Mouse (Mus musculus) forebrain, embryonic 10.5 days (tissue): ENCODE data around the gene Insm2. TPM values are rescaled to one million over a fixed set of nuclear protein-coding genes. Genes with fewer than 3 reads are reported as not detected.
"Not testable (repeated sequence)": the region's sequence is repeated elsewhere in the genome, so short reads cannot be mapped to it uniquely, and the experiment has no call there.

Experiments used
- DNase-seq: peaks from one replicate; pipeline ENCODE4 v3.0.0-alpha.2; 2017; ENCODE audit warnings: low spot score; ENCODE audit errors: extremely low spot score
- H3K27ac ChIP-seq: fragments of 300-500 bp; sonication (generic); 2 replicates; pipeline ENCODE4 v1.5.1; 2016; ENCODE audit warnings: mild to moderate bottlenecking
- H3K27me3 ChIP-seq: fragments of 300-500 bp; sonication (generic); 2 replicates; pipeline ENCODE4 v1.6.1; 2016; ENCODE audit warnings: mild to moderate bottlenecking; ENCODE audit not compliant: poor library complexity, severe bottlenecking
- H3K36me3 ChIP-seq: fragments of 300-500 bp; sonication (generic); replicated peaks from 2 replicates; pipeline ENCODE4 v1.6.1; 2016; ENCODE audit warnings: mild to moderate bottlenecking, moderate library complexity
- H3K4me1 ChIP-seq: fragments of 300-500 bp; sonication (generic); 2 replicates; pipeline ENCODE4 v1.6.1; 2016
- H3K4me3 ChIP-seq: fragments of 300-500 bp; sonication (generic); 2 replicates; pipeline ENCODE4 v1.5.1; 2016; ENCODE audit warnings: mild to moderate bottlenecking, moderate library complexity
- H3K9me3 ChIP-seq: fragments of 300-500 bp; sonication (generic); 2 replicates; pipeline ENCODE4 v1.6.1; 2016; ENCODE audit warnings: mild to moderate bottlenecking, moderate library complexity
- WGBS: fragments of 180-500 bp; shearing (Covaris S2); methylation state at CpG from one replicate; pipeline ENCODE4 v1.1.7; 2016; 5-methylcytosine and 5-hydroxymethylcytosine counted together
- polyA plus RNA-seq: library from polyadenylated mRNA; unstranded; fragments of >200 nt; fragmentation: Nextera tagmentation; extraction: Ambion mirVana; gene quantifications from 2 replicates; pipeline ENCODE4 v1.2.1, GENCODE M21; 2016

Gene Insm2
- polyA plus RNA-seq, 1 experiment from 2014 or later, result 0.38 TPM

DNA sequence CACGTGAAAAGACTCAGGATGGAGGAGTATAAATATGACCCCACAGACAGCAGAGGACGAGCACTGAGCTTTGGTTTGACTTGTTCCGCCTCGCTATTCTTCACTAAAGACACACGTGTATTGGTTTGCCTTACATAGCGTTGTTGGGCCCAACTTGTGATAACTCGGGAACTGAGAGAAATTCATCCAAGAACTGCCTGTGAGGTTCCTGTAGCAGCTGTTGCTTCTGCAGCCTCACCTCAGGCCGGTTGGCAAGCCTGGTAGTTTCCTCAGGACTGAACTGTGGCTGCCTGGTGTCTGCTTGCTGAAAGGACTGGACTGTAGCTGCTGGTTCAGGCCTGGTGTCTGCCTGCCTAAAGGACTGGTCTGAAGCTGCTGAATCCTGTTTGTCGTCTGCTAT lies 28.6 kb upstream of the Insm2 start:
- Histone ChIP-seq H3K4me3 (no peak overlapping the region), H3K27ac (no peak overlapping the region; the same call in 1 of the 2 replicates), H3K27me3 (no peaks in the 10 kb centered on the region), H3K9me3 (no peaks in the 10 kb centered on the region), H3K36me3 (no peaks in the 10 kb centered on the region), H3K4me1 (peaks cover 32% of the 10 kb centered on the region)
- 91% methylated on average over 9 of the region's 9 CpGs for WGBS
- DNase-seq, result no peak

DNA sequence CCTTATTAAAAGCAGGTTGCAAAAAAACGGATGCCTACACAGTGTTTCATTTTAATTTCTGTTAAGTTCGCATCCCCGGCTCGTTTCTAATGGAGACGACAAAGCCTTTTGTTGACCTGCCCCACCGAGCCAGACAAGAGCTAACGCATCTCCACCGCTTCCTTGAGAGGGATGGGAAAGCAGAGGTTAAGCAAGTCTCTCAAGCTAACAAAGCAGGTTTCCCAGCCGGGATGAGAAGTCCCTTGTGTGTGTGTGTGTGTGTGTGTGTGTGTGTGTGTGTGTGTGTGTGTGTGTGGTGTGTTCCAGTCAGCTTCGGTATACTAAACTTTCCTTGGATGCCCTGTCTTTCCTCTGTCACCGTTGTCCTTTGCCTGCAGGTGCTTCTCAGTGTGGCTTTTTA lies 28.0 kb upstream of the Insm2 start:
- Histone ChIP-seq H3K27ac (no peak overlapping the region), H3K27me3 (no peaks in the 10 kb centered on the region)
- WGBS, result 81% methylated on average over 11 of the region's 11 CpGs

DNA sequence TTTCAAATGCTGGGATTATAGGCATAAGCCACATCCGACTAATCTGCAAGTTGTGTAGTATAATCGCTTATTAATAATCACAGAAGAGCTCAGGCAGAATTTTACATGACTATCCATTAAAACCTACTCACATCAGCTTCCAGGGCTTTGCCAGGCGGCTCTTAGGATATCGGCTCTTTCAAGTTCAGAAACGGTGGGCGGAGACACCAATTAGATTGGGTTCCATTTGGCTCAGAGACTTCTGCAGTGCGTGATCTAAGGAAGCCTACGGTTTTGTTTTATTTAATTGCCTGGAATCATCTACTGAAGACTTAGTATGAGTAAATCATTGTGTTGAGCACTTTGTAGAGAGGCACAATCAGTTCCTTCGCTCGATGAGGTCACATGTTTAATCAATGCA lies 27.6 kb upstream of the Insm2 start:
- no peaks in the 10 kb centered on the region for H3K9me3 ChIP-seq
- DNase-seq, result no peak
- no peaks in the 10 kb centered on the region for H3K27me3 ChIP-seq
- WGBS, result 86% methylated on average over 10 of the region's 10 CpGs
- no peak overlapping the region for H3K4me3 ChIP-seq
- no peak overlapping the region for H3K27ac ChIP-seq
- H3K36me3 ChIP-seq, result no peaks in the 10 kb centered on the region
- peaks cover 29% of the 10 kb centered on the region for H3K4me1 ChIP-seq

More for the DNA sequence above, 28.0 kb upstream of the Insm2 start:
- no peaks in the 10 kb centered on the region for H3K36me3 ChIP-seq
- peaks cover 31% of the 10 kb centered on the region for H3K4me1 ChIP-seq
- DNase-seq, result no peak
- H3K9me3 ChIP-seq, result no peaks in the 10 kb centered on the region
- no peak overlapping the region for H3K4me3 ChIP-seq

DNA sequence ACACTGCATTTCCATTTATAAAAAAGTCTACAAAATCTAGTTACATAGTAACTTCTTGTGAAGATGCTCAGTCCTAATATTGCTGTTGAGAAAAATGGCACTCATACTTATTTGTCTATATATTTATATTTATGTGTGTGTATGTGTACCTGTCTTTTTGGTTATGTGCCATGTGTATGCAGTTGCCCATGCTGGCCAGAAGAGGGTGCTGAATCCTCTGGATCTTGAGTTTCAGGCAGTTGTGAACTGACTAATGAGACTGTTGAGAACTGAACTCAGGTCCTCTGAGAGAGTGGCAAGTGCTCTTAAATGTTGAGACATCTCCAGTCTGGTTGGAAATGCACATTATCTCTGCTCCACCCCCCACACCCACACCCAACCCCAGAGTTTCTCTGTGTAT lies 26.1 kb upstream of the Insm2 start:
- no peak overlapping the region for H3K4me3 ChIP-seq
- no peak overlapping the region for H3K27ac ChIP-seq
- no peaks in the 10 kb centered on the region for H3K9me3 ChIP-seq
- no peak for DNase-seq
- no peaks in the 10 kb centered on the region for H3K36me3 ChIP-seq
- peaks cover 29% of the 10 kb centered on the region for H3K4me1 ChIP-seq
- no peaks in the 10 kb centered on the region for H3K27me3 ChIP-seq

DNA sequence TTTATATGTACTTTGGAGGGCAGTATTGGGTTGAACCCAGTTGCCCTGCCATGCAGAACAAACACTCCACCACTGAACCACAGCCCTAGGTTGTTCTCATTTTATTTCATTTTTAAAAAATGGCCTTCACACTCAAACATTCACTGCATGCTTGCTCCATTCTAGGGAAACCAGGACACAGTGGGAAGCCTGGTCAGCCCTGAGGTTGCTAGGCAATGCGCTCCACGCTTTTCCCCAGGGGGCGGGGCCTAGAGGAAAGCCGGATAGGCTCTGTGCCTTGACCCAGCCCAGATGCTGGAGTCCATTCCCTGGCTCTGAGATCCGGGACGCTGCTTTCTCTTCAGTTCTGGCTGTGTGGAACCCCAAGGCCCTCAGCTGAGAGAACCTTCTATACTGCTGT lies 25.4 kb upstream of the Insm2 start:
- H3K9me3 ChIP-seq, result no peaks in the 10 kb centered on the region
- H3K4me1 ChIP-seq, result peaks cover 29% of the 10 kb centered on the region
- DNase-seq, result peak; percentile 54
- 4% methylated on average over 6 of the region's 6 CpGs for WGBS
- H3K27me3 ChIP-seq, result no peaks in the 10 kb centered on the region
- no peaks in the 10 kb centered on the region for H3K36me3 ChIP-seq
- H3K27ac ChIP-seq, result no peak overlapping the region
- H3K4me3 ChIP-seq, result no peak overlapping the region

DNA sequence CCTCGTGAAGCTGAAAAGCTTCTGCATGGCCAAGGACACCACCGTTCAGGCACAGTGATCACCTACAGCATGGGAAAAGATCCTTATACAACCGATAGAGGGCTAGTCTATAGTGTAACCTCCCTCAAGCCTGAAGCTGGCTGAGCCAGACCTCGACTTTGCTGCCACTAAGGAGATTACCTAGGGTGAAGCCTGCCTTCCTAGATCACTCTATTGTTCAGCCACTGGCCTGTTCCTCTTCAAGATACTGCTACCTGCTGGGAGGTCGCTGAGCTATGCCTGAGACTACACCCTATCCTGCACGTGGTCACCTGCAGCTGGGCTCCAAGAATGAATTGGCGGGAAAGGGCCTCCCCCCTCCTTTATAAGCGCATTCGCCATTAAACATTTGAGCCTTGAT lies 12.3 kb upstream of the Insm2 start:
- H3K4me1 ChIP-seq, H3K4me3 ChIP-seq, H3K9me3 ChIP-seq, H3K27me3 ChIP-seq, H3K36me3 ChIP-seq, H3K27ac ChIP-seq, DNase-seq: not testable (repeated sequence)
- 45% methylated on average over 9 of the region's 9 CpGs for WGBS

DNA sequence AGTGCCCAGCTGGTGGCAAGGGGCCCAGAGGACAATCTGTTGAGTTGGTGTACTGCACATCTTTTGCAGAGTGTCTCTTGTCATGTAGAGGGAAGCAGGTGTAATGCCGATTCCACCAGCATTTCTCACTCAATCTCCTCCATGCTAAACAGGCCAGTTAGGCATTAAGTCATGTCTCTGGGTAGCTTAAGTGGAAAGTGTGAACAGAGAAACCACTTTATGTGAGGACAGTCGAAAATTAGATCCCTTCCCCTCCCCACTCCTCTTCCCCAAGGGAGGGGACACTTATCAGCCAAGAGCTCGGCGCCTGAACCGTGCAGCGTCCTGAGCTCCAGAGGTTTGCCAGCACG lies 715 bp upstream of the Insm2 start:
- no peaks in the 10 kb centered on the region for H3K9me3 ChIP-seq
- no peak overlapping the region for H3K27ac ChIP-seq
- DNase-seq, result no peak
- peaks cover 84% of the 10 kb centered on the region for H3K27me3 ChIP-seq
- peak overlapping the region; percentile 59 for H3K4me3 ChIP-seq
- no peaks in the 10 kb centered on the region for H3K36me3 ChIP-seq
- peaks cover 27% of the 10 kb centered on the region for H3K4me1 ChIP-seq
- 3% methylated on average over 7 of the region's 7 CpGs for WGBS

DNA sequence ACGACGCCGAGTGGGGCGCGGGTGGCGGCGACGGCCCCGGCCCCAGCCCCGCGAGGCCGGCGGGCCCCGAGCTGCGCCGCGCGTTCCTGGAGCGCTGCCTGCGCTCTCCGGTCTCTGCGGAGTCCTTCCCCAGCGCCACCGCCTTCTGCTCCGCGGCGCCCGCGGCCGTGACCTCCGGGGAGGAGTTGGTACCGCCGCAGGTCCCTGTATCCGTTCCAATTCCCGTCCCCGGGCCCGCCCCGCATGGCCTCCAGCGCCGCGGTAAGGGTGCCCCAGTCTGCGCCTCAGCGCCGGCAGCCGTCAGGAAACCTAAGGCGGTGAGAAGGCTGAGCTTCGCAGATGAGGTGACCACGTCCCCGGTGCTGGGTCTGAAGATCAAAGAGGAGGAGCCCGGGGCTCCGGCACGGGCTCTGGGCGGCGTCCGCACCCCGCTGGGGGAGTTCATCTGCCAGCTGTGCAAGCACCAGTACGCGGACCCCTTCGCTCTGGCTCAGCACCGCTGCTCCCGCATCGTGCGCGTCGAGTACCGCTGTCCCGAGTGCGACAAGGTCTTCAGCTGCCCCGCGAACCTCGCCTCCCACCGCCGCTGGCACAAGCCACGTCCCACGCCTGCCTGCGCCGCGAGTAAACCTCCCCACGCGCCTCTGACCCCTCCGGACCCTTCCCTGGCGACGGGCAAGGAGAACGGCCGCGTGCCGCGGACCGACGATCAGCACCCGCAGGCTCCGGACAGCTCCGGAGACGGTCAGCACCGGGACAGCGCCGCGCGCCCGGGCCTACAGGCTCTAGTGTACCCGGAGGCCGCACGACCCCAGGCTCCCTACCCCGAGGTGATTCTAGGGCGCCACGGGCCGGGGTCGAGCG lies 644 bp downstream of the Insm2 start:
- H3K4me1 ChIP-seq, result peaks cover 27% of the 10 kb centered on the region
- WGBS, result under 1% methylated on average over 109 of the region's 109 CpGs
- H3K27ac ChIP-seq, result peak overlapping the region; percentile 53; the same call in 1 of the 2 replicates
- H3K27me3 ChIP-seq, result peaks cover 87% of the 10 kb centered on the region
- H3K9me3 ChIP-seq, result no peaks in the 10 kb centered on the region
- no peaks in the 10 kb centered on the region for H3K36me3 ChIP-seq
- H3K4me3 ChIP-seq, result peak overlapping the region; percentile 59
- DNase-seq, result peak; percentile 77

DNA sequence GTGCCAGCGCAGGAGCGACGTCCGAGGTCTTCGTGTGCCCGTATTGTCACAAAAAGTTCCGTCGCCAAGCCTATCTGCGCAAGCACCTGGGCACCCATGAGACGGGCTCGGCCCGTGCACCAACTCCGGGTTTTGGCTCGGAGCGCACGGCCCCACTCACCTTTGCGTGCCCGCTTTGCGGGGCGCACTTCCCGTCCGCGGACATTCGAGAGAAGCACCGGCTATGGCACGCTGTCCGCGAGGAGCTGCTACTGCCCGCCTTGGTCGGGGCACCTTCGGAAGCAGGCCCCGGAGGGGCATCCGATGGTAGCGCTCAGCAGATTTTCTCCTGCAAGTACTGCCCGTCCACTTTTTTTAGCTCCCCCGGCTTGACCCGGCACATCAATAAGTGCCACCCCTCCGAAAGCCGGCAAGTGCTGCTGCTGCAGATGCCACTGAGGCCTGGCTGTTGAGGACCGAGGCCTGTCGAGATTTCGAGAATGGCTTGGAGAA lies 1.3 kb downstream of the Insm2 start:
- no peak for DNase-seq
- 2% methylated on average over 42 of the region's 42 CpGs for WGBS
- Histone ChIP-seq H3K27me3 (peaks cover 84% of the 10 kb centered on the region), H3K4me1 (peaks cover 33% of the 10 kb centered on the region), H3K27ac (no peak overlapping the region), H3K36me3 (no peaks in the 10 kb centered on the region), H3K9me3 (no peaks in the 10 kb centered on the region), H3K4me3 (peak overlapping the region; percentile 59)

DNA sequence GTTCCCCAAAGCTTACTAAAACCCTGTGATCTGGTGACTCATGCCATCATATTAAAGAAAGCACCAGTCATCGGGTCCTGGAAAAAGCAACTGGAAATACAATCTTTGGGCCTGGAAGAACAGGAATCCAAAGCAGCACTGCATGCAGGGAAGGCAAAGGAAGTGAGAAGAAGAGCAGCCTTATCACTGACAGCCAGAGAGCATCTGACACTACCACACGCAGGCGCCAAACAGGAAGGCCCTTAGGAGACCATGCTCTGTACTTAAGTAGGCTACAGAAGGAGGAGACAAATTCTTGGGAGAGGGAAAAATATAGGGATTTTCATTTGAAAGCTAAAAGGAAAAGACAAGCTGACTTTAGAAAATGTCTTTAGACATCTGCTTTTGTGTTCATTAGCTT lies 5.2 kb downstream of the Insm2 start:
- peaks cover 34% of the 10 kb centered on the region for H3K4me1 ChIP-seq
- H3K27me3 ChIP-seq, result peaks cover 46% of the 10 kb centered on the region
- DNase-seq, result no peak
- 83% methylated on average over 3 of the region's 3 CpGs for WGBS
- no peaks in the 10 kb centered on the region for H3K36me3 ChIP-seq
- H3K9me3 ChIP-seq, result no peaks in the 10 kb centered on the region
- H3K27ac ChIP-seq, result no peak overlapping the region
- no peak overlapping the region for H3K4me3 ChIP-seq

DNA sequence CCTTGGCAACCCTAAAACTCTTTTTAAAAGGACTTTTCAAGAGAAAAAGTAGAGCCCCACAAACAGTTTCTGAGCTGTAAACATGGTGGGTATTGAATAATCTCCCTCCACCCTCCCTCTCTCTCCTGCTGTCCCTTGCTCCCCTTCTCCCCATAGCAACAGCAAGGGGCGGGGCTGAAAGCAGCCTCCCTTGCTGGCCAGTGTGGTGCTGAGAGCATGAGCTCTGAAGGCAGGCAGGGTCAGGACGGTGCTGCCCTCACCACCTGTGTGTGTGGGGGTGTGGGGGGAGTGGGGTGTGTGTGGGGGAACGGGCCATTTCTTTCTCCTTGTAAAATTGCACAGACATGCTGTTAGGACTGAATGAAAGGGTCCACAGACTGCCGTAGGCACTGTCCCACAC lies 8.7 kb downstream of the Insm2 start:
- Histone ChIP-seq H3K9me3 (no peaks in the 10 kb centered on the region), H3K4me1 (peaks cover 19% of the 10 kb centered on the region), H3K36me3 (no peaks in the 10 kb centered on the region), H3K4me3 (no peak overlapping the region), H3K27ac (no peak overlapping the region), H3K27me3 (peaks cover 12% of the 10 kb centered on the region; the same call in 1 of the 2 replicates)
- WGBS, result 25% methylated on average over 4 of the region's 4 CpGs
- DNase-seq, result no peak

DNA sequence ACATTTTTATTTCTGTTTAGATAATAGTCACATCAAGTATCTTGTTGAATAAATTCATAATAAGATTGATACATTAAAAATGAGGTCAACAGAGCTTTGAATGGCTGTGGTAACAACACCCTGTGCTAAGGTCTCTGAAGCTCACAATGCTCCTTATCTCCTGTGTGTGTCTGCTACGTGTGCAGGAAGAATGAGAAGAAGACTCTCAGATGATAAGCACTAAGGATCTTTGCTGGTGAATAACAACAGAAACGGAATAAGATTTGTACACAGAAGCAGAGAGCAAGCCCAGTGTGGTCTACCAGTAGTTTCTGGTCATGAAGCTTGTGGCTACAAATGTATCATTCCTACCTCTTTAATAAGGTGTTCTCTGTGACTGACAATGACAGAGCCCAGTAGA lies 11.6 kb downstream of the Insm2 start:
- H3K4me1 ChIP-seq, result peaks cover 31% of the 10 kb centered on the region
- H3K36me3 ChIP-seq, result no peaks in the 10 kb centered on the region
- DNase-seq, result no peak
- 76% methylated on average over 2 of the region's 2 CpGs for WGBS
- no peaks in the 10 kb centered on the region for H3K27me3 ChIP-seq
- H3K4me3 ChIP-seq, result no peak overlapping the region
- no peak overlapping the region for H3K27ac ChIP-seq
- H3K9me3 ChIP-seq, result no peaks in the 10 kb centered on the region

DNA sequence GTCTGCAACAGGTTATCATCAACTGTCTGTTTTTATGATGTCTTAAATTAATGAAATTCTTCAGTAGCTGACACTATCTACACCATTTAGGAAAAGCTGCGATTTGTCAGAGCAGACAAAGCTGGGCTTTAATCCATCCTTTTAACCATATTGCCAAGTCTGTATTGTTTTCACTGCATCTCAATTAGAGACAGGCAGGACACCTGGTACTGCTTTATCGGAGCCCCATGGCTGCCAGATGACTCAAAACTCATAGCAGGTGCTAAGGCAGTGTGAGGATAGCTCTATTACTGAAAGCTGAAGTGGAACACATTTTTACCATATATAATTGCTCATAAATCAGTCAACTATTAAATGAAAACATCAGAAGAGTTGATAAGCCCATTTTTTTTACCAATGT lies 21.1 kb downstream of the Insm2 start:
- Histone ChIP-seq H3K9me3 (no peaks in the 10 kb centered on the region), H3K36me3 (no peaks in the 10 kb centered on the region), H3K27ac (no peak overlapping the region), H3K4me3 (no peak overlapping the region), H3K27me3 (no peaks in the 10 kb centered on the region), H3K4me1 (peaks cover 42% of the 10 kb centered on the region)
- no peak for DNase-seq
- WGBS, result 45% methylated on average over 2 of the region's 2 CpGs
